Mouse (Mus musculus) gonadal fat pad, adult 2 months (tissue): Measurements from ENCODE around the gene Dbndd1. TPM values are rescaled to one million over a fixed set of nuclear protein-coding genes. Genes with fewer than 3 reads are reported as not detected.
A peak's percentile ranks its signal among the peaks of the same experiment; 100 is the strongest.
"Not testable (repeated sequence)": the region's sequence is repeated elsewhere in the genome, so short reads cannot be mapped to it uniquely, and the experiment has no call there.

Experiments
- DNase-seq: peaks from one replicate; pipeline ENCODE4 v3.0.0-alpha.2; 2012; ENCODE audit warnings: low read depth
- polyA plus RNA-seq: library from polyadenylated mRNA; depleted of rRNA; stranded (reverse); fragments of >200 nt; gene quantifications from 2 replicates; pipeline ENCODE4 v1.2.3, GENCODE M21; 2012; rRNA removed

Gene Dbndd1
- polyA plus RNA-seq, 1 experiment, result 2.1 TPM

DNA sequence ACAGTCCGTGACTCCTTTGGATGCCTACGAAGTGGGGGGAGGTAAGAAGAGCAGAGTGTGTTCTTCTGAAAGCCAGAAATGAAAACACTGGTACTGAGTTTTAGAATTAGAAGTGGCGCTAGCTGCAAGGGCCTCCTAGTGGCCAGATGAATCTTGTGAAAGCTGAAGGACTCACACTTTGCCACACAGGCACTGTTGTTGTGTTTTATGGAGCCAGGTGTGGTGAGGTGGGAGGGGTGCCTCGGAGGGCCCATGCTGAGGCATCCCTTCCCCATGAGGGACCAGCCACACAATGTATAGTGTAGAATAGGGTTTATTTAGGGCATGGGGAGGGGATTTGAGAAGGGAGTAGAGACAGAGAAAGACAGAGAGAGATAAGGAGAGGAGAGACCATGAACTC, 17.6 kb downstream of the Dbndd1 start:
- no peak for DNase-seq

DNA sequence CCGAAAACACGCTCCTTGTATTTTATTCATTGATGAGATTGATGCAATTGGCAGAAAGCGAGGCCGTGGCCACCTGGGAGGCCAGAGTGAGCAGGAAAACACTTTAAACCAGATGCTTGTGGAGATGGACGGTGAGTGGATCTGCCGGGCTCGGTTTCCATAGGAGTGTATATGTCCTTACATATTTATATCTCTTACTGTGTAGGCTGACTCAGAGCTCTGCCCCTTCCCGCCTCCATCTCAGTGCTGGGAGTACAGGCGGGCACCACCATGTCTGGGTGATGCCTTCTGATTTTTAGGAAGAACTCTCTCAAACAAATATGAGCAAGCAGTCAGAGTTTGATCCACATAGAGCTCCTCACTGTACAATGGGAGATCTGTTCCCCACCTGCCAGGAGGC, 22.4 kb downstream of the Dbndd1 start:
- DNase-seq, result no peak

DNA sequence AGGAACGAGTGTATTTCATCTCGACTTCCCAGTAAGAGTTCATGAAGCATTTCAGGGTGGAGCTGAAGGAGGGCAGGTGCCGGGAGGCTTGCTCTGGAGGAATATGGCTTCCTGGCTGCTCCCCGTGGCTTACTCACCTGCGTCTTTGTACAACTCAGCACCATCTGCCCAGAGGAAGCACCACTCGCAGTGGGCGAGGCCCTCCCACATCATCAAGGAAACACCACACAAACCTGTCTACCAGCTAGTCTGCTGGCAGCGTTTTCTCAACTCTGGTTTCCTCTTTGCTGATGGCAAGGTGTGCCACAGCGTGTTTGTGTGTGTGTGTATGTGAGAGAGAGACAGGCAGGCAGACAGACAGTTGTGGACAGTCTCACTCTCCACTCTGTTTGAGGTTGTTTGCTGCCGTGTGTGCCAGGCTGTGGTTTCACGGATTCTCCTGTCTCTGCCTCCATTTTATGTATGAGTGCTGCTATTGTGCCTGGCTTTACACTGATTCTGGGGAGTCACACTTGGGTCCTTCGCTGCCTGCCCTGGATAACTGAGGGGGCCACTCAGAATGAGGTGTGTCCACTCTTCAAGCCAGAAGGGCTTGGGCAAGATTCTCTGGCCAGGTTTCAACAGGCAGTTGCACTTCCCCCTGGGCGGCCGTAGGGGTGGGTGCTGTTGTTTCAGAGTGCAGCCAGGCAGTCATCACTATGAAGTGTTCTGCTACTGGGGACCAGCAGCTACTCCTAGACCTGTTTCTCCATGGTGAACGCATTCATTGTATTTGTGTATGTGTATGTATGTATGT, 23.8 kb downstream of the Dbndd1 start:
- no peak for DNase-seq

DNA sequence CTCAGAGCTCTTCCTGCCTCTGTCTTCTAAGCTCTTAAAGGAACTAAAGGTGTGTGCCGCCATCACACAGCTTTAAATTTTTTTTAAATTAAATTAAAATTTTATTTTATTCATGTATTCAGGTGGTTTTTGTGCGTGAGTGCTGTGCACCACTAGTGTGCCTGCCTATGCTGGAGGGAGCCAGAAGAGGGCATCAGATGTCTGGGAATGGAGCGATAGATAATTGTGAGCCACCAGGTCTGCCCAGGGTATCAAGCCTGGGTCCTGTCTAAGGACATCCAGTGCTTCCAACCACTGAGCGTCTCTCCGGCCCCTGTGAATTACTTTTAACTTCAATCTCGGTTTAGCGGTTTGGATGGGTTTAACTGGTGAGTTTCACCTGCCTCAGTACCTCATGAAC, 32.6 kb downstream of the Dbndd1 start:
- no peak for DNase-seq

DNA sequence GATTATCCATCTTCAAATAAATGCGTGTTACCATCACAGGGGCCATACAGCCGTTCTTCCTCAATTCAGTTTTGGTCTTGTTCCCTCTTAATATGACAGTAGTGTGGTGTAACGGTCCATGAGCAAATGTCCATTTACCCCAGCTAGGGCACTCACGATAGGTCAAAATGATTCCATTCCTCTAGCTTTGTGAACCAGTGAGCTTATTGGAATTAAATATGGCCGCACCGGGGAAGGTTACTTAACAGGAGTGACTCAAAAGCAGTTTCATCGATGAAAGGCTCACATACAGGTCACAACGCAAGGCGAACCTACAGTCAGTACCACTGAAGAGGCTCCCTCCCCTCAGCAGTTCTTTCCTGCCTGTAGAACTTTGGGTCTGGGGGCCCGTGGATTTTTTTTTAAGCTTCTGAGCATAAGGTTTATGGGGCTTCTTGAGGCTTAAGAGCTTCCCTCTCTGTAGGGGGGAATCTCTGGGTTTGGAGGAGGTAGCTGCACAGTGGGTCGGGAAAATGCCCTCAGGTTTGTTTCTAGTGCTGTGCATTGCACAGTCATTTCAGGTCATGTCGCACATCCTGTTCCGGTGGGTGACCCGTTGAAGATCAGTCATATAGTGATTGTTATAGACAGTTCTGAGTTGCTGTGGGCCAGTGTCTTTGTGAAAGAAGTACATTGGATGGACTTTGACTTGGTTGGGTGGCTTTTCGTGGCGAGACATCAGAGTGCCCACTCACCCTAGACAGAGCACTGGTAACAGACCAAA, 36.6 kb downstream of the Dbndd1 start:
- DNase-seq, result no peak

GRCm38 (mm10) chr8:123477737-123478258, 37.5 kb downstream of the Dbndd1 start, which contains the start of gene Afg3l1:
Gene Afg3l1 (plus strand): TSS chr8:123477903.
- DNase-seq, result no peak

DNA sequence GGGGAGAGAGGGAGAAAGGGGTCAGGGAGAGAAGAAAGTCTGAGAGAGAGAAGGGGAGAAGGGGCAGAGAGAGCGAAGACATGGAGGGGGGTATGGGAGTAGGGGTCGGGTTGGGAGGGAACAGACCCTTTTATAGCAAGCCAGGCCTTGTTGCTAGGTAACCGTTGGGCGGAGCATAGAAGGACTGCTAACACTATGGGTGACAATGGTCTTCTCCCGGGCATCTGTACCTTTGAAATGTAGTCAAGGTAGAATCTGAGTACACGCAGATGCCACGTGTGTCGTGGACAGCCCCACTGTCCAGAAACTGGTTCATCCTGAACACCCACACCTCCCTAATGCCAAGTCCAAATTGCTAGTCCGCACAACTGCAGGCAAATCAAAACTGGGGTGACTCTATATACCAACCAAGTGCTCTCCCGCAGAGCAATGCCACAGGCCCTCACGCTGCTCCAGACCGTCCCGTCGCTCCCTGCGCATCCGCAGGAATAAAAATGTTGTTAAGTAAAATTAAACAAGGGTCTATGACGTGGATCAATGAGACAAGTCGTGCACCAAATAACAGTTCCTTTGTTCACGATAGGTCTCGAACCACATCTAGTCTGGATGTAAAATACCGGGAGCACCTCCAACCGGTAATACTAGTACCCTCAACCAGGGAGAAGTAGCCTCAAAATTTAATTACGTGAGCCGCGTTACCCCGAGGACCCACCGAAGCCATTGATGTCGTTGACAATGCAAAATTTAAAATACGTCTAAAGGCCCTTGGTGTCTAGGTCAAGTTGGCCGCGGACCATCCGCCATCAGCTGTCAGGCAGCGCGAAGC, 38.1 kb downstream of the Dbndd1 start:
- no peak for DNase-seq

DNA sequence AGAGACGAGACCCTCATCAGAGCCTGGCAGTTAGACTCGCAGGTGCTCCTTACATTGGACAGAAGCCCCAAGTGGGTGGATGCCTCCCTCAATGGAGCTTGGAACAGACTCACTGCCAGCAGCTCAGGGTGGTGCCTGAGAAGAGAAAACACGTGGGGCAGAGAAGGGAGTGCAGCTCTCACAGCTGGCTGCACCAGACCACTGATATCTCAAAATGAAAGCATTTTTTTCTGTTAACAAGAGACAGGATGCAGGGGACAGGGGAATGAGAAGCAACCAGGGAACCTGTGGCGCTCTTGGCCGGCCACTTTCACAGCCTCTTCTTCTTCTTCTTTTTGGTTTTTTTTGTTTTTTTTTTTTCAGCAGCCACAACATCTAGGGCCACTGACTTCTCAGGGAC, 40.7 kb downstream of the Dbndd1 start:
- DNase-seq, result not testable (repeated sequence)

GRCm38 (mm10) chr8:123472991-123473390, 42.3 kb downstream of the Dbndd1 start:
- DNase-seq, result not testable (repeated sequence)

GRCm38 (mm10) chr8:123467476-123467875, 47.8 kb downstream of the Dbndd1 start:
- no peak for DNase-seq

- peak; percentile 80 for DNase-seq
Measured at GRCm38 (mm10) chr8:123463651-123464050, 51.6 kb downstream of the Dbndd1 start.

Other genes with a start within 250 kb of the Dbndd1 start
- 81.8 and 123 TPM in 2 replicates for gene Fanca, start 196.9 kb downstream of the Dbndd1 start, polyA plus RNA-seq
- gene Spire2, start 182.8 kb downstream of the Dbndd1 start, polyA plus RNA-seq, result 2.6 and 2.7 TPM in 2 replicates
- 207 and 223 TPM in 2 replicates for gene Tcf25, start 141.7 kb downstream of the Dbndd1 start, polyA plus RNA-seq
- gene Mc1r, start 108.4 kb downstream of the Dbndd1 start, polyA plus RNA-seq, result not detected in 2 replicates
- gene Tubb3, start 104.0 kb downstream of the Dbndd1 start, polyA plus RNA-seq, result 0.42 and 0.97 TPM in 2 replicates
- 42.0 and 45.1 TPM in 2 replicates for gene Def8, start 91.9 kb downstream of the Dbndd1 start, polyA plus RNA-seq
- gene Afg3l1, start 37.6 kb downstream of the Dbndd1 start, polyA plus RNA-seq, result 29.6 and 31.1 TPM in 2 replicates
- 8.3 and 11.3 TPM in 2 replicates for gene Gas8, start 3.4 kb upstream of the Dbndd1 start, polyA plus RNA-seq
- gene Rhou, start 138.5 kb upstream of the Dbndd1 start, polyA plus RNA-seq, result 16.7 and 18.0 TPM in 2 replicates